ENCODE assay signal across 14 mouse cellular contexts in genomic region chr3:79409927-79410628, GRCm38 (mm10).
DNase-seq lines count a peak whose midpoint lies in the region; ATAC-seq and TF ChIP-seq lines count a peak whose summit lies in the region.
"Had no signal": no experiment of that assay in that cellular context is flagged by ENCODE, and none has a peak within 500 bp of the region (broad histone marks: within the 10 kb centered on the region; RNA-seq: fewer than 3 reads in every experiment).

No protein-coding gene starts in this region.

- H3K36me3 ChIP-seq in hindbrain, embryonic 12.5 days, result no peaks in the 10 kb centered on the region
- H3K36me3 ChIP-seq in midbrain, embryonic 13.5 days, result no peaks in the 10 kb centered on the region
- no peaks in the 10 kb centered on the region for H3K36me3 ChIP-seq in thymus, adult 2 months (ENCODE audit: control insufficient read depth, insufficient read depth, low read length)
- H3K36me3 ChIP-seq: embryonic facial prominence, embryonic 13.5 days; heart, embryonic 15.5 days; liver, embryonic 13.5 days had no signal

- peaks cover 13% of the 10 kb centered on the region for H3K4me1 ChIP-seq in hindbrain, embryonic 12.5 days
- peaks cover 20% of the 10 kb centered on the region for H3K4me1 ChIP-seq in midbrain, embryonic 13.5 days (replicated peaks)
- H3K4me1 ChIP-seq in thymus, adult 2 months (replicated peaks; ENCODE audit: control insufficient read depth, insufficient read depth, low read length), result no peaks in the 10 kb centered on the region
- H3K4me1 ChIP-seq: liver, embryonic 13.5 days had no signal

- no peak overlapping the region for H3K27ac ChIP-seq in hindbrain, embryonic 12.5 days
- H3K27ac ChIP-seq in midbrain, embryonic 13.5 days, result peak overlapping the region; percentile 30; the same call in 1 of the 2 replicates
- no peak overlapping the region for H3K27ac ChIP-seq in thymus, adult 2 months (ENCODE audit: control insufficient read depth, insufficient read depth, low read length)
- H3K27ac ChIP-seq: embryonic facial prominence, embryonic 13.5 days; heart, embryonic 15.5 days; liver, embryonic 13.5 days; macrophage had no signal

- TF ChIP-seq POLR2A in thymus, adult 2 months (IDR thresholded peaks at IDR 0.05; ENCODE audit: control insufficient read depth, extremely low read depth, insufficient read depth, low read length, poor library complexity), result no peak

- H3K9me3 ChIP-seq in hindbrain, embryonic 12.5 days (replicated peaks), result no peaks in the 10 kb centered on the region
- H3K9me3 ChIP-seq in midbrain, embryonic 13.5 days, result no peaks in the 10 kb centered on the region
- H3K9me3 ChIP-seq: embryonic facial prominence, embryonic 13.5 days; heart, embryonic 15.5 days; liver, embryonic 13.5 days had no signal

- intact Hi-C loops in left cerebral cortex, postnatal 36 days (cut with DNase I), result no loop called here

- H3K4me3 ChIP-seq in hindbrain, embryonic 12.5 days, result no peak overlapping the region
- H3K4me3 ChIP-seq in midbrain, embryonic 13.5 days (replicated peaks), result no peak overlapping the region
- no peak overlapping the region for H3K4me3 ChIP-seq in thymus, adult 2 months (ENCODE audit: control insufficient read depth, insufficient read depth, low read length)
- H3K4me3 ChIP-seq: embryonic facial prominence, embryonic 13.5 days; heart, embryonic 15.5 days; liver, embryonic 13.5 days had no signal

- no peak overlapping the region for H3K4me2 ChIP-seq in hindbrain, embryonic 12.5 days (replicated peaks)
- H3K4me2 ChIP-seq in midbrain, embryonic 13.5 days (replicated peaks), result peak overlapping the region; percentile 19; the same call in 1 of the 2 replicates
- H3K4me2 ChIP-seq: embryonic facial prominence, embryonic 13.5 days; heart, embryonic 15.5 days; liver, embryonic 13.5 days had no signal

- H3K9ac ChIP-seq in hindbrain, embryonic 12.5 days, result no peak overlapping the region
- no peak overlapping the region for H3K9ac ChIP-seq in midbrain, embryonic 13.5 days (replicated peaks)
- H3K9ac ChIP-seq: embryonic facial prominence, embryonic 13.5 days; heart, embryonic 15.5 days; liver, embryonic 13.5 days had no signal

- peak; percentile 4 for DNase-seq in lung, postnatal 10 days
- no peak for DNase-seq in lung, postnatal 25 days (ENCODE audit: low spot score)
- DNase-seq in left cerebral cortex, postnatal 36 days (ENCODE audit: low spot score in 2 of 2), result no peak
- no peak for DNase-seq in gastrocnemius, postnatal 25 days
- DNase-seq in thymus, adult 2 months, result no peak
- DNase-seq: cerebellum, adult 11 months; kidney, adult 9 months; liver, embryonic 13.5 days had no signal

- WGBS in hindbrain, embryonic 12.5 days, result 22% methylated on average over 10 of the region's 10 CpGs
- WGBS in midbrain, embryonic 13.5 days, result 24% methylated on average over 10 of the region's 10 CpGs
- WGBS in thymus, adult 2 months, result 65% methylated on average over 10 of the region's 10 CpGs

- ATAC-seq in hindbrain, embryonic 12.5 days (ENCODE audit: low FRiP score), result peak; percentile 88
- peak; percentile 85 for ATAC-seq in midbrain, embryonic 13.5 days
- no peak for ATAC-seq in cerebellum, adult (ENCODE audit: insufficient number of reproducible peaks, low FRiP score, low TSS enrichment)

- H3K27me3 ChIP-seq in hindbrain, embryonic 12.5 days, result no peaks in the 10 kb centered on the region
- no peaks in the 10 kb centered on the region for H3K27me3 ChIP-seq in midbrain, embryonic 13.5 days
- no peaks in the 10 kb centered on the region for H3K27me3 ChIP-seq in thymus, adult 2 months (ENCODE audit: control insufficient read depth, insufficient read depth, low read length)
- H3K27me3 ChIP-seq: embryonic facial prominence, embryonic 13.5 days; heart, embryonic 15.5 days; liver, embryonic 13.5 days had no signal

- no peak for TF ChIP-seq CTCF in thymus, adult 2 months (IDR thresholded peaks at IDR 0.05; ENCODE audit: borderline replicate concordance, control insufficient read depth, extremely low read depth, insufficient read depth, low read length, poor library complexity)
